In the genomic region with DNA sequence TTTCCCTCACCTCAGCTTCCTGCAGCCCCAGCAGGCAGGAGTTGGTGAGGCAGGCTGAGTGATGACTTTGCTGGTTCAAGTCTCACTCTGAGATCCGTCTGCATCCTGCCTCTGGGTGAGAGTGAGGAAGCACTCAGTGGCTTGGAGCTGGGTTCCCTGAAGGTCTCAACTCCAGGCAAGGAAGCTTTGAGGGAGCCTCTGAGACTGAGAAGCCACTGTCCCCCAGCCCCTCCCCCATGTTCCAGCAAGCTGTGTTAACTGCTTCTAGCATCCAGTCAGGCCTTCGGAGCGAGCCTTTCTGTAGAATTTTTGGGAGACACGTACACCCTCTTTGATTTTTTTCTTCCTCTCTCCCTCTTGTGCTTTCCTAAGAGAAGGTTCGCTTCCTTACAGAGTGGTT, we compare ENCODE assay signal across 11 mouse cellular contexts. TPM values are rescaled to one million over a fixed set of nuclear protein-coding genes. Genes with fewer than 3 reads are reported as not detected.
DNase-seq lines count a peak whose midpoint lies in the region; ATAC-seq and TF ChIP-seq lines count a peak whose summit lies in the region.
"Had no signal": no experiment of that assay in that cellular context is flagged by ENCODE, and none has a peak within 500 bp of the region (broad histone marks: within the 10 kb centered on the region; RNA-seq: fewer than 3 reads in every experiment).

No protein-coding gene starts in this region.

- no peak for ATAC-seq in forebrain, embryonic 15.5 days (replicated peaks)
- no peak for ATAC-seq in lung, embryonic 15.5 days (ENCODE audit: borderline replicate concordance, extremely low read depth, low FRiP score, low TSS enrichment)
- no peak for ATAC-seq in lung, postnatal 0 days
- no peak for ATAC-seq in liver, embryonic 16.5 days (ENCODE audit: low read depth)
- ATAC-seq: Patski had no signal

- H3K27ac ChIP-seq in forebrain, embryonic 10.5 days: no peak overlapping the region
- H3K27ac ChIP-seq in forebrain, embryonic 15.5 days (replicated peaks): no peak overlapping the region
- no peak overlapping the region for H3K27ac ChIP-seq in lung, embryonic 15.5 days
- no peak overlapping the region for H3K27ac ChIP-seq in lung, postnatal 0 days (ENCODE audit: low read length)
- H3K27ac ChIP-seq in liver, embryonic 16.5 days (ENCODE audit: low read length): no peak overlapping the region
- H3K27ac ChIP-seq: left cerebral cortex, adult 2 months had no signal

- peak overlapping the region; percentile 48; the same call in 1 of the 2 replicates for H3K4me3 ChIP-seq in forebrain, embryonic 10.5 days
- no peak overlapping the region for H3K4me3 ChIP-seq in forebrain, embryonic 15.5 days
- H3K4me3 ChIP-seq in lung, embryonic 15.5 days: no peak overlapping the region; the same call in 1 of the 2 replicates
- no peak overlapping the region for H3K4me3 ChIP-seq in lung, postnatal 0 days (ENCODE audit: low read depth, low read length)
- no peak overlapping the region for H3K4me3 ChIP-seq in liver, embryonic 16.5 days (ENCODE audit: low read depth, low read length)

- H3K27me3 ChIP-seq in forebrain, embryonic 10.5 days (ENCODE audit: poor library complexity, severe bottlenecking): peaks cover 100% of the 10 kb centered on the region
- H3K27me3 ChIP-seq in forebrain, embryonic 15.5 days: peaks cover 80% of the 10 kb centered on the region
- peaks cover 84% of the 10 kb centered on the region for H3K27me3 ChIP-seq in lung, embryonic 15.5 days
- peaks cover 34% of the 10 kb centered on the region; the same call in 1 of the 2 replicates for H3K27me3 ChIP-seq in lung, postnatal 0 days (replicated peaks; ENCODE audit: insufficient read depth, low read length)
- H3K27me3 ChIP-seq in liver, embryonic 16.5 days (ENCODE audit: control insufficient read depth, insufficient read depth, low read depth, low read length): peaks cover 64% of the 10 kb centered on the region
- H3K27me3 ChIP-seq: Patski had no signal

- WGBS in forebrain, embryonic 10.5 days: 5% methylated on average over 5 of the region's 5 CpGs
- 10% methylated on average over 5 of the region's 5 CpGs for WGBS in forebrain, embryonic 15.5 days
- WGBS in lung, embryonic 15.5 days: 36% methylated on average over 5 of the region's 5 CpGs
- 47% methylated on average over 4 of the region's 5 CpGs for WGBS in lung, postnatal 0 days
- 34% methylated on average over 5 of the region's 5 CpGs for WGBS in liver, embryonic 16.5 days (ENCODE audit: insufficient replicate concordance)

- no peak for DNase-seq in forebrain, embryonic 10.5 days (ENCODE audit: extremely low spot score, low spot score)
- no peak for DNase-seq in lung, postnatal 0 days (ENCODE audit: low spot score)
- DNase-seq in testis, postnatal 10 days (ENCODE audit: low spot score): peak; percentile 71
- no peak for DNase-seq in left cerebral cortex, postnatal 14 days (ENCODE audit: low spot score in 2 of 2)
- DNase-seq in frontal cortex, postnatal 10 days (ENCODE audit: low spot score in 2 of 2): no peak

- no peak overlapping the region for H3K4me2 ChIP-seq in forebrain, embryonic 15.5 days (replicated peaks)
- H3K4me2 ChIP-seq in lung, embryonic 15.5 days: peak overlapping the region; percentile 97
- H3K4me2 ChIP-seq in lung, postnatal 0 days (replicated peaks; ENCODE audit: low read depth, low read length): no peak overlapping the region
- H3K4me2 ChIP-seq in liver, embryonic 16.5 days (ENCODE audit: low read depth, low read length): peak overlapping the region; percentile 35; the same call in 1 of the 2 replicates

- no peaks in the 10 kb centered on the region for H3K36me3 ChIP-seq in forebrain, embryonic 10.5 days (replicated peaks)
- no peaks in the 10 kb centered on the region for H3K36me3 ChIP-seq in forebrain, embryonic 15.5 days
- H3K36me3 ChIP-seq in lung, embryonic 15.5 days: no peaks in the 10 kb centered on the region
- H3K36me3 ChIP-seq in lung, postnatal 0 days (ENCODE audit: insufficient read depth, low read length): no peaks in the 10 kb centered on the region
- H3K36me3 ChIP-seq in liver, embryonic 16.5 days (ENCODE audit: control insufficient read depth, insufficient read depth): no peaks in the 10 kb centered on the region

- H3K4me1 ChIP-seq in forebrain, embryonic 10.5 days: peaks cover 59% of the 10 kb centered on the region
- peaks cover 48% of the 10 kb centered on the region for H3K4me1 ChIP-seq in forebrain, embryonic 15.5 days
- H3K4me1 ChIP-seq in lung, embryonic 15.5 days: peaks cover 62% of the 10 kb centered on the region
- peaks cover 35% of the 10 kb centered on the region for H3K4me1 ChIP-seq in lung, postnatal 0 days (ENCODE audit: insufficient read depth, low read depth, low read length)
- H3K4me1 ChIP-seq in liver, embryonic 16.5 days (ENCODE audit: control insufficient read depth, low read depth, low read length): peaks cover 7% of the 10 kb centered on the region

- TF ChIP-seq CTCF in lung, postnatal 0 days (IDR thresholded peaks at IDR 0.05): no peak

- H3K9ac ChIP-seq in forebrain, embryonic 15.5 days (replicated peaks): no peak overlapping the region
- H3K9ac ChIP-seq in lung, embryonic 15.5 days: no peak overlapping the region
- no peak overlapping the region for H3K9ac ChIP-seq in lung, postnatal 0 days (replicated peaks; ENCODE audit: low read depth)
- no peak overlapping the region for H3K9ac ChIP-seq in liver, embryonic 16.5 days (ENCODE audit: low read depth, low read length)

- no peaks in the 10 kb centered on the region for H3K9me3 ChIP-seq in forebrain, embryonic 10.5 days
- no peaks in the 10 kb centered on the region for H3K9me3 ChIP-seq in forebrain, embryonic 15.5 days
- H3K9me3 ChIP-seq in lung, embryonic 15.5 days: no peaks in the 10 kb centered on the region
- H3K9me3 ChIP-seq in lung, postnatal 0 days (ENCODE audit: low read length): no peaks in the 10 kb centered on the region
- H3K9me3 ChIP-seq in liver, embryonic 16.5 days (replicated peaks; ENCODE audit: control insufficient read depth, low read length): no peaks in the 10 kb centered on the region

- intact Hi-C loops in left cerebral cortex, postnatal 14 days (cut with DNase I): no loop called here

- no peak for TF ChIP-seq EP300 in lung, postnatal 0 days (IDR thresholded peaks at IDR 0.05)

RNA-seq across cellular contexts. Expression of gene Cyp26b1, which starts 10.9 kb away (rescaled TPM):
- 0.90 and 1.2 TPM in 2 replicates for polyA plus RNA-seq in forebrain, embryonic 10.5 days (2016; fragmentation: Nextera tagmentation; extraction: Ambion mirVana)
- polyA plus RNA-seq in forebrain, embryonic 15.5 days (2015; fragmentation: Nextera tagmentation; extraction: Ambion mirVana): 2.9 and 5.1 TPM in 2 replicates
- 3.1 and 3.2 TPM in 2 replicates for polyA plus RNA-seq in lung, embryonic 15.5 days (2015; fragmentation: Nextera tagmentation; extraction: Ambion mirVana)
- 2.6 and 7.7 TPM in 2 replicates for polyA plus RNA-seq in lung, postnatal 0 days (2015; fragmentation: Nextera tagmentation; extraction: Ambion mirVana)
- 0.07 and 0.17 TPM in 2 replicates for polyA plus RNA-seq in liver, embryonic 16.5 days (2015; fragmentation: Nextera tagmentation; extraction: Ambion mirVana)
- 10 to 100 TPM; 16.9 to 29.0 TPM for total RNA-seq in left cerebral cortex, postnatal 14 days (2021)
- total RNA-seq: megakaryocyte-erythroid progenitor cell, adult 5-6 weeks had no signal

Comparison
In these comparisons a context has a peak if more than half of its experiments do, and no peak if none do; other contexts are left out.
1. H3K4me2 ChIP-seq: peak in lung, embryonic 15.5 days (single experiment) and liver, embryonic 16.5 days (single experiment); none in forebrain, embryonic 15.5 days (single experiment) and lung, postnatal 0 days (single experiment).